Mouse (Mus musculus): ENCODE data around the gene St3gal2.
A peak's percentile ranks its signal among the peaks of the same experiment; 100 is the strongest.
"Not testable (repeated sequence)": the region's sequence is repeated elsewhere in the genome, so short reads cannot be mapped to it uniquely, and the experiment has no call there.

The St3gal2 gene

DNA sequence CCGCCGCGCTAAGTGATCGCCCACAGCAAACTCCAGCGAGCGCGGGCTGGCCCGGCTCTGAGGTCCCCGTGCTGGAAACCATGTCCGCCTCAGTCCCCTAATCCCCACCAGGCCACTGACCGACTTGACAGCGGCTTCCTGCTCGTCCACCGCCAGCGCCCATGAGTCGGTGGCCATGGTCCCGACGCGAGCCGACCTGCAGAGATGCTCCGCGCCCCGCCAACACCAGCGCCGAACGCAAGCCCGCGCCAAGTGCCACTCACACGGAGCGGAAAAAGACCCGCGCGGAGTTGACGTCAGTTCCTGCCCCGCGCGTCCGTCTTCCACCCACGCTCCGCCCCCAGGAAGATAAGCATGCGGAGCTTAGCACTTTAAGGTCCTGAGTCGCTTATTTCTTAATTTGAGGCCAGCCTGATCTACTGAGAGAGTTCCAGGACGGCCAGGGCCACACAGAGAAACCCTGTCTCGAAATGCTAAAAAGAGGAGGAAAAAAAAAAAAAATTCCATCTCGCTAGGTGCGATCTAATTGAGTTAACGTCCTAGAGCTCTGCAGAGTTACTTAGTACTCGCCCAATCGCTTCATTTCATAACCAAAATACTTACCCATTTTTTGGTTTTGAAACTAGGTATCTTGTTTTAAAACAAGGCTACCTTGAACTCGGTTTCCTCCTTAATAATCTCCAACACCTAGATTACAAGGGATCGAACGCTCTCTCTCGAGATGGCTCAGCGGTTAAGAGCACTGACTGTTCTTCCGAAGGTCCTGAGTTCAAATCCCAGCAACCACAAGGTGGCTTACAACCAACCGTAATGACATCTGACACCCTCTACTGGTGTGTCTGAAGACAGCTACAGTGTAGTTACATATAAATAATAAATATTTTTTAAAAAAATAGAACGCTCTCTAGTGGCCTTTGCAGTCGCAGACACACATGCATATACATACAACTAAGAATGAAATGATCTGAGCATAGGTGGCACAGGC is 78.1 kb downstream of the St3gal2 start, which contains the start of gene Ddx19a:
Ddx19a (minus strand) TSS at position 254 of the 985 bp plus-strand sequence.
- DNase-seq = peak; percentile 95

DNA sequence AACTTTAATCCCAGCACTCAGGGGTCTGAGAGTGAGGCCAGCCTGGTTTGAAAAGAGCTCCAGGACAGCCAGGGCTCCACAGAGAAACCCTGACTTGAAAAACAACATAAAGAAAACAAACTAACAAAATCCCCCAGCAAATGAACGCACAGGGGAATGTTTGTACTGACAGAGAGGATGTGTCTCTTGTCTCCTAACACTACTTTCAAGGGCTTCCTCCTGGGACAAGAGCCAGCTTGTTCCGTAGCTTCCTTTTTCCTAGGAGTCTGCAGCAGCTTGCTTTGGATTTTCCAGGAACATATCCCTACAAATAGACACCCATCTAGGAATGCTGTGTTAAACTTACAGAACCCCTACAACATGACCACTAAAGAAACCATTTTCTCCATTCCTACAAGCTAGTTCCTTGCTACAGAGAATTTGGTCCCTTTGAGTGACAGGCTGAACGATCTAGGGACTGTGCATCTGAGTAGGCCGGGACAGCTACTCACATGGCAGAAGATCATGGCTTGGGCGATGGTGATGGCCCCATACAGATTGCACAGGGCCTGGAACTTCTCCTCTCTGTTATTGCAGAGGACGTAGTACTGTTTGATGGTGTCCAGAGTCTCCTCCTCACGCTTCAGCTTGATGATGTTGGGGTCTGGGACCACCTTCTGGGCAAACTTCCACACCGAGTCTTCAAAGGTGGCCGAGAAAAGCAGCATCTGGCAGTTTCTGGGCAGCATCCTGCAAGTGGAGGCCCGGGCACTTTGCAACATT is 90.7 kb downstream of the St3gal2 start:
- DNase-seq = not testable (repeated sequence)

All from embryo, embryonic 11 days (tissue).